Mouse (Mus musculus) G1E (cell line): Measurements from ENCODE around the gene Gm13289. TPM values are rescaled to one million over a fixed set of nuclear protein-coding genes. Genes with fewer than 3 reads are reported as not detected.
"Not testable (repeated sequence)": the region's sequence is repeated elsewhere in the genome, so short reads cannot be mapped to it uniquely, and the experiment has no call there.

Experiments used
- ATAC-seq: 2 replicates; pipeline ENCODE4 v1.8.0; 2016; ENCODE audit warnings: mild to moderate bottlenecking; ENCODE audit not compliant: insufficient number of reproducible peaks, poor library complexity, low FRiP score, severe bottlenecking; ENCODE audit errors: extremely low read depth
- DNase-seq: peaks from one replicate; pipeline ENCODE4 v3.0.0; 2012; ENCODE audit warnings: low spot score
- H3K27me3 ChIP-seq: 2 replicates; pipeline ENCODE4 v1.6.1; 2012; ENCODE audit warnings: mild to moderate bottlenecking, low read length, inconsistent platforms; ENCODE audit not compliant: insufficient read depth
- H3K36me3 ChIP-seq: replicated peaks from 2 replicates; pipeline ENCODE3; 2012; ENCODE audit warnings: mild to moderate bottlenecking, inconsistent platforms
- H3K4me1 ChIP-seq: 2 replicates; pipeline ENCODE4 v1.6.1; 2012; ENCODE audit warnings: low read depth, low read length, inconsistent platforms, mixed read lengths; ENCODE audit not compliant: insufficient read depth
- H3K4me3 ChIP-seq: 2 replicates; pipeline ENCODE4 v1.5.1; 2012; ENCODE audit warnings: low read depth, mild to moderate bottlenecking, inconsistent platforms, low read length, moderate library complexity, mixed read lengths
- H3K9me3 ChIP-seq: replicated peaks from 2 replicates; pipeline ENCODE4 v1.6.1; 2012; ENCODE audit warnings: inconsistent platforms
- CTCF ChIP-seq: IDR thresholded peaks from 2 replicates; pipeline ENCODE4 v1.5.1; 2012; ENCODE audit warnings: low read depth, low read length, inconsistent platforms, mixed read lengths
- GATA1 ChIP-seq: IDR thresholded peaks from 2 replicates; pipeline ENCODE4 v1.6.1; 2012; ENCODE audit warnings: borderline replicate concordance, low read length, inconsistent platforms, mixed read lengths
- GATA2 ChIP-seq: IDR thresholded peaks from 2 replicates; pipeline ENCODE4 v1.6.1; 2012; ENCODE audit warnings: low read depth, low read length, inconsistent platforms, borderline replicate concordance
- POLR2AphosphoS5 ChIP-seq: IDR thresholded peaks from 2 replicates; pipeline ENCODE4 v1.6.1; 2012; ENCODE audit warnings: low read depth, low read length, inconsistent platforms; ENCODE audit not compliant: insufficient replicate concordance
- TAL1 ChIP-seq: conservative IDR thresholded peaks from 2 replicates; pipeline ENCODE4 v1.6.1; 2012; ENCODE audit warnings: low read depth, low read length, inconsistent platforms, mixed read lengths
- polyA plus RNA-seq: library from polyadenylated mRNA; stranded (reverse); fragments of >175 nt; gene quantifications from 2 replicates; pipeline ENCODE4 v1.2.3, GENCODE M21; 2012
- total RNA-seq, 2 experiments: library from RNA; stranded (forward) in 1 of 2; stranded (reverse) in 1 of 2; fragments of 200-1000 nt in 1 of 2; fragments of >200 nt in 1 of 2; fragmentation: Nextera tagmentation in 1 of 2; gene quantifications; 2 replicates each; pipeline ENCODE4 v1.2.3; 2014 to 2017

The Gm13289 gene
- total and polyA plus RNA-seq, 3 experiments: not detected

GRCm38 (mm10) chr4:88749926-88750325 lies 26.8 kb upstream of the Gm13289 start:
- no peaks in the 10 kb centered on the region for H3K4me1 ChIP-seq
- no peaks in the 10 kb centered on the region for H3K36me3 ChIP-seq
- no peaks in the 10 kb centered on the region for H3K9me3 ChIP-seq
- DNase-seq (no peak), ATAC-seq (no peak)
- no peaks in the 10 kb centered on the region; the same call in 1 of the 2 replicates for H3K27me3 ChIP-seq
- no peak overlapping the region for H3K4me3 ChIP-seq
- TF ChIP-seq CTCF (no peak), GATA1 (no peak), GATA2 (no peak), TAL1 (no peak), POLR2AphosphoS5 (no peak)

DNA sequence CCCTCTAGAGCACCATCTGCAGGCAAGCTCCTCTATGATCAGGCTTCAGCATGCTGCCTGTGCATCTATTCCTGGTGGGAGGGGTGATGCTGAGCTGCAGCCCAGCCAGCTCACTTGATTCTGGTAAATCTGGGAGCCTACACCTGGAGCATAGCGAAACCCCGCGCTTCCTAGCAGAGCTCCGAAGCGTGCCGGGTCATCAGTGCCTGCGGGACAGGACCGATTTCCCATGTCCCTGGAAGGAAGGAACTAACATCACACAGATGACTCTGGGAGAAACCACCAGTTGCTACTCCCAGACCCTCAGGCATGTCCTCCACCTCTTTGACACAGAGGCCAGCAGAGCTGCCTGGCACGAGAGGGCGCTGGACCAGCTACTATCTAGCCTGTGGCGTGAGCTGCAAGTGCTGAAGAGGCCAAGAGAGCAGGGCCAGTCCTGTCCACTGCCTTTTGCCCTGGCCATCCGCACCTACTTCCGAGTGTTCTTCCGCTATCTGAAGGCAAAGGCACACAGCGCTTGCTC lies 21.8 kb upstream of the Gm13289 start, which contains the start of gene Gm13271:
Gene Gm13271 (plus strand): TSS at position 51 of the 523 bp plus-strand sequence.
- not testable (repeated sequence) for H3K27me3 ChIP-seq, DNase-seq, ATAC-seq

GRCm38 (mm10) chr4:88756581-88757513 lies 19.9 kb upstream of the Gm13289 start:
- not testable (repeated sequence) for H3K27me3 ChIP-seq, ATAC-seq, H3K36me3 ChIP-seq, H3K4me3 ChIP-seq, H3K4me1 ChIP-seq, DNase-seq, H3K9me3 ChIP-seq

More for the DNA sequence above, 21.8 kb upstream of the Gm13289 start, which contains the start of gene Gm13271:
- not testable (repeated sequence) for H3K4me3 ChIP-seq, H3K4me1 ChIP-seq, H3K36me3 ChIP-seq, H3K9me3 ChIP-seq

GRCm38 (mm10) chr4:88757628-88758031 lies 19.1 kb upstream of the Gm13289 start:
- H3K27me3 ChIP-seq, H3K36me3 ChIP-seq, ATAC-seq, H3K4me1 ChIP-seq, H3K4me3 ChIP-seq, DNase-seq, H3K9me3 ChIP-seq: not testable (repeated sequence)

DNA sequence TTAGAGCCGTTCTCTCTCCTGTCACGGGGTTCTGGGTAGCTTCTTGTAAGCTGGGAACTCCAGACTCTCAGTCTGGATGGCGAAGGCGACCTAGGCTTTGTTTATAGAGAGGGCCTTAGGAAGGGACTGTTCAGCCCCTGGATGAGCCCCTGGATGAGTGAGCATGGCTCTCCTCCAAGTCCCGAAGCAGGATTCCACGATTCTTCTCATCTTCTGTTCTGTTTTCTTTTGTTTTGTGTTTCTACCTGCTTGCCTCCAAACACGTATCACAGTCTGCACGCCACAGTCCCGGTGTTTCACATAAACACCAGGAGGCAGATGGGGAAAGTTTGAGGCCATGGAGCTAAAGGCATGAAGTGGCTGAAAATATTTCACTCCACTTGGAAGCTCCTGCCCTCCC lies 18.0 kb upstream of the Gm13289 start:
- not testable (repeated sequence) for H3K27me3 ChIP-seq, ATAC-seq, H3K9me3 ChIP-seq, DNase-seq, H3K36me3 ChIP-seq, H3K4me1 ChIP-seq, H3K4me3 ChIP-seq

DNA sequence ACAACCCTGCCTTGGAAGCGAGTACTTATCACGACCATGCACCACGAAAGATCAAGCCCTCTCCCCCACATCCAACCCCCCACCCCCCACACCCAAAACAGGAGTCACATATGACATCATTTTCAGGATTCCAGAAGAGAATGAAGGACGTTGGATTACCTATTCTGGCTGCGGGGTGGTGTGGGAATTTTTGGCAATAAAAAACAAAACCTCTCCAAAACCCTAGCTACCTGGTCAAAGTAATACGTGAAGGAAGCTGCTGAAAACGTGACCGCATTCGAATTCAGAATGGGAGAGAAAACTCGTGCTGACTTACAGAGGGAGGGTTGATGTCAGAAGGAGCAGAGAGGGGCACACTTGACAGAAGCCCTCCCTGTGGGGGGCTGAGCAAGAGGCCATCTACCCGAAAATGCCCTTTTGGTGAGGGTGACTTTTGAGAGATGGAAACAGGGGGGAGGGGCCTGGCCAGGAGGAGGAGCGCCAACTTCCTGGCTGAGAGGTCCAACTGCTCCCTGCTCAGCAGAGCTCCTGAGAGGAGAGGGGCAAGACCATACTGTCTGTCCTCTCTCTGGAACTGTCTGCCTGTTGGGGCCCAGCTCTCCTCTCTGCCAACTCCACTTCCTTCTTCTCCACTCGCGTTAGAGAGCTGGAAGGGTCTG lies 17.0 kb upstream of the Gm13289 start, which contains the start of gene Gm13283:
Gene Gm13283 (plus strand): TSS at position 510 of the 659 bp plus-strand sequence.
- H3K36me3 ChIP-seq, DNase-seq, H3K27me3 ChIP-seq, H3K4me1 ChIP-seq, H3K9me3 ChIP-seq, H3K4me3 ChIP-seq, ATAC-seq: not testable (repeated sequence)

GRCm38 (mm10) chr4:88760431-88760830 lies 16.3 kb upstream of the Gm13289 start:
- not testable (repeated sequence) for H3K9me3 ChIP-seq, DNase-seq, ATAC-seq, H3K4me1 ChIP-seq, H3K36me3 ChIP-seq, H3K27me3 ChIP-seq, H3K4me3 ChIP-seq

DNA sequence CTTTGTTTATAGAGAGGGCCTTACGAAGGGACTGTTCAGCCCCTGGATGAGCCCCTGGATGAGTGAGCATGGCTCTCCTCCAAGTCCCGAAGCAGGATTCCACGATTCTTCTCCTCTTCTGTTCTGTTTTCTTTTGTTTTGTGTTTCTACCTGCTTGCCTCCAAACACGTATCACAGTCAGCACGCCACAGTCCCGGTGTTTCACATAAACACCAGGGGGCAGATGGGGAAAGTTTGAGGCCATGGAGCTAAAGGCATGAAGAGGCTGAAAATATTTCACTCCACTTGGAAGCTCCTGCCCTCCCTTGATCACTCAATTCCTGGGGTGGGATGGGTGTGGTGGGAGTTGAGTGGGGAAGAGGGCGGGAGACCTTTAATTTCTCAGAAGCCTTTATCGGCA lies 14.9 kb upstream of the Gm13289 start:
- not testable (repeated sequence) for H3K27me3 ChIP-seq, H3K4me1 ChIP-seq, H3K36me3 ChIP-seq, ATAC-seq, H3K4me3 ChIP-seq, DNase-seq, H3K9me3 ChIP-seq

- H3K4me3 ChIP-seq, DNase-seq, H3K27me3 ChIP-seq, H3K4me1 ChIP-seq, H3K36me3 ChIP-seq, H3K9me3 ChIP-seq, ATAC-seq: not testable (repeated sequence)
These were observed 14.4 kb upstream of the Gm13289 start for GRCm38 (mm10) chr4:88762341-88762740.

GRCm38 (mm10) chr4:88763384-88764018 lies 13.2 kb upstream of the Gm13289 start:
- H3K4me3 ChIP-seq, H3K9me3 ChIP-seq, DNase-seq, H3K36me3 ChIP-seq, H3K4me1 ChIP-seq, ATAC-seq, H3K27me3 ChIP-seq: not testable (repeated sequence)
